ENCODE assay signal across 23 mouse cellular contexts in the genomic region with DNA sequence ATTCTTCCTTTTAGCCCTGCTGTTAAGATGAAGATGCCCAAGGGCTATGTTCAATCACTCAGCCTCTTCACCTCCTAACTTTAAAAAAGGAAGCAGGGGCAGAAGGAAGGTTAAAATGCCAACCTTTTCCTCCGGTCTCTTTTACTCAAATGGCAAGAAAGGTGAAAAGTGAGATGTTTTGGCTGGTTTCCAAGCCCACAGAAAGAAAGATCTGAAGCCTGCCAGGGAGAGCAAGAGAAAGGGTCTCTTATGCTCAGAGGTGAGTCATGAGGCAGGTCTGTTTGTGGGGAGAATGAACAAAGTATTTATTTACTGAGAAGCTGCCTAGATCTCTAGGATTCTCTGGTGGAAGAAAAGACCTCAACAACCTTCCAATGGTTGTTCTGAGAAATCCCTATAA.
DNase-seq lines count a peak whose midpoint lies in the region; ATAC-seq and TF ChIP-seq lines count a peak whose summit lies in the region.
"Had no signal": no experiment of that assay in that cellular context is flagged by ENCODE, and none has a peak within 500 bp of the region (broad histone marks: within the 10 kb centered on the region; RNA-seq: fewer than 3 reads in every experiment).

No protein-coding gene starts in this region.

- ATAC-seq in embryonic facial prominence, embryonic 14.5 days (ENCODE audit: low read depth) = no peak
- ATAC-seq in Patski = no peak
- ATAC-seq: activated CD4-positive, CD25-positive, alpha-beta regulatory T cell, adult 4 months; forebrain, embryonic 14.5 days; forebrain, embryonic 16.5 days had no signal

- H3K9ac ChIP-seq in embryonic facial prominence, embryonic 14.5 days (ENCODE audit: low read depth, low read length) = no peak overlapping the region
- H3K9ac ChIP-seq: embryonic facial prominence, embryonic 13.5 days; forebrain, embryonic 12.5 days had no signal

- H3K27ac ChIP-seq in embryonic facial prominence, embryonic 14.5 days (replicated peaks; ENCODE audit: low read depth, low read length) = no peak overlapping the region
- no peak overlapping the region for H3K27ac ChIP-seq in embryonic facial prominence, embryonic 10.5 days (replicated peaks)
- H3K27ac ChIP-seq: embryonic facial prominence, embryonic 13.5 days; forebrain, embryonic 10.5 days; forebrain, embryonic 12.5 days had no signal

- no peak for TF ChIP-seq CTCF in Patski (IDR thresholded peaks at IDR 0.05)

- POLR2A ChIA-PET in Patski (lab: Charles Lee) = no interaction called here

- H3K4me3 ChIP-seq in embryonic facial prominence, embryonic 14.5 days (ENCODE audit: low read depth, low read length) = no peak overlapping the region
- H3K4me3 ChIP-seq in embryonic facial prominence, embryonic 10.5 days = no peak overlapping the region
- H3K4me3 ChIP-seq: embryonic facial prominence, embryonic 13.5 days; forebrain, embryonic 10.5 days; forebrain, embryonic 12.5 days had no signal

- no peak overlapping the region for H3K4me2 ChIP-seq in embryonic facial prominence, embryonic 14.5 days (ENCODE audit: low read depth, low read length)
- H3K4me2 ChIP-seq: embryonic facial prominence, embryonic 13.5 days; forebrain, embryonic 12.5 days had no signal

- no peaks in the 10 kb centered on the region for H3K36me3 ChIP-seq in embryonic facial prominence, embryonic 14.5 days (ENCODE audit: control insufficient read depth, insufficient read depth, low read length)
- H3K36me3 ChIP-seq in embryonic facial prominence, embryonic 10.5 days (replicated peaks) = no peaks in the 10 kb centered on the region
- H3K36me3 ChIP-seq: embryonic facial prominence, embryonic 13.5 days; forebrain, embryonic 10.5 days; forebrain, embryonic 12.5 days had no signal

- CTCF ChIA-PET in Patski (lab: Charles Lee) = no interaction called here

- in situ Hi-C loops in Patski (cut with MboI; ENCODE audit: low pct_unique_long_range_greater_than_20kb) = no loop called here

- H3K27me3 ChIP-seq in embryonic facial prominence, embryonic 14.5 days (replicated peaks; ENCODE audit: control insufficient read depth, insufficient read depth, low read length) = no peaks in the 10 kb centered on the region
- no peaks in the 10 kb centered on the region for H3K27me3 ChIP-seq in embryonic facial prominence, embryonic 10.5 days (replicated peaks; ENCODE audit: low read depth, poor library complexity, severe bottlenecking)
- no peaks in the 10 kb centered on the region for H3K27me3 ChIP-seq in Patski
- H3K27me3 ChIP-seq: embryonic facial prominence, embryonic 13.5 days; forebrain, embryonic 12.5 days had no signal

- peak; percentile 21 for DNase-seq in embryonic facial prominence, embryonic 14.5 days (ENCODE audit: low spot score)
- no peak for DNase-seq in embryonic facial prominence, embryonic 10.5 days (ENCODE audit: low spot score)
- DNase-seq in 3134 (ENCODE audit: extremely low read depth, insufficient read length, low spot score) (peak; percentile 24), Patski (ENCODE audit: low read depth, low spot score) (peak; percentile 27), liver (no peak)
- peak; percentile 47 for DNase-seq in Muller cell, postnatal 12 days (ENCODE audit: inconsistent ontology term)
- no peak for DNase-seq in testis, postnatal 10 days (ENCODE audit: low spot score)
- DNase-seq in cerebellum, postnatal 4 days (ENCODE audit: low spot score in 2 of 2) = no peak
- DNase-seq: adrenal gland, postnatal 10 days; adrenal gland, postnatal 25 days; B cell, adult 2 months; cerebellum, adult 11 months; cerebellum, adult 18-20 months; cerebellum, adult 8-10 months; cerebellum, adult 9-11 months; cerebellum, postnatal 14 days; cerebellum, postnatal 36 days had no signal

- H3K4me1 ChIP-seq in embryonic facial prominence, embryonic 14.5 days (ENCODE audit: control insufficient read depth, insufficient read depth, low read length) = no peaks in the 10 kb centered on the region
- H3K4me1 ChIP-seq in embryonic facial prominence, embryonic 10.5 days = peaks cover 5% of the 10 kb centered on the region
- H3K4me1 ChIP-seq: embryonic facial prominence, embryonic 13.5 days; forebrain, embryonic 10.5 days; forebrain, embryonic 12.5 days had no signal

- H3K9me3 ChIP-seq in embryonic facial prominence, embryonic 14.5 days (ENCODE audit: control insufficient read depth, low read length) = no peaks in the 10 kb centered on the region
- H3K9me3 ChIP-seq in embryonic facial prominence, embryonic 10.5 days = no peaks in the 10 kb centered on the region
- H3K9me3 ChIP-seq: embryonic facial prominence, embryonic 13.5 days; forebrain, embryonic 10.5 days; forebrain, embryonic 12.5 days had no signal

- 3% methylated on average over 1 of the region's 1 CpGs for WGBS in embryonic facial prominence, embryonic 14.5 days
- 34% methylated on average over 1 of the region's 1 CpGs for WGBS in embryonic facial prominence, embryonic 10.5 days

Comparison
In these comparisons a context has a peak if more than half of its experiments do, and no peak if none do; other contexts are left out.
1. DNase-seq: peak in embryonic facial prominence, embryonic 14.5 days (single experiment), 3134 (single experiment), Muller cell, postnatal 12 days (single experiment) and Patski (single experiment); none in embryonic facial prominence, embryonic 10.5 days (single experiment), testis, postnatal 10 days (single experiment), cerebellum, postnatal 4 days (0 of 2) and liver (single experiment).